In the genomic region with DNA sequence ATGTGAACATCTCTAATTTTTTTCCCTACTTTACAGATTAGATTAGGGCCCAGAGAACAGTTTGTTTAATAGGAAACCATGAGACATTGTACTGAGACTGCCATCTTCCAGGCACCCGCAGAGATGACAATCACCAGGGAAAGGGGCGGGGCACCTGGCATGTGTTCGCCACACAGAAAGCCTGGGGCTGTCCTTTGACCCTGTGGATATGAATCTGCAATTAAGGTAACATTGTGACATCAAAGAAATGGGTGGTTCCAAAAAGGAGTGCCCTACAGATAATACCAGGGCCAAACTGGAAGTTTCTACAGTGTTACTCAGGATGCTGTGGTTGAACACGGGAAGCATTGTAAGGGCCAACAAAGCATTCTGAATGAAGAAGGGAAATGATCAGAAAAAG, we compare ENCODE assay signal across 21 mouse cellular contexts. TPM values are rescaled to one million over a fixed set of nuclear protein-coding genes. Genes with fewer than 3 reads are reported as not detected.
"Had no signal": no experiment of that assay in that cellular context is flagged by ENCODE, and none has a peak within 500 bp of the region (broad histone marks: within the 10 kb centered on the region; RNA-seq: fewer than 3 reads in every experiment).

No protein-coding gene starts in this region.

- H3K36me3 ChIP-seq: kidney, embryonic 15.5 days; limb, embryonic 10.5 days; liver, embryonic 12.5 days; lung, embryonic 15.5 days; midbrain, embryonic 13.5 days; neural tube, embryonic 15.5 days had no signal

- H3K27me3 ChIP-seq: kidney, embryonic 15.5 days; liver, embryonic 12.5 days; lung, embryonic 15.5 days; midbrain, embryonic 13.5 days; neural tube, embryonic 15.5 days had no signal

- ATAC-seq: liver, embryonic 12.5 days; midbrain, embryonic 13.5 days had no signal

- H3K9ac ChIP-seq: kidney, embryonic 15.5 days; liver, embryonic 12.5 days; lung, embryonic 15.5 days; midbrain, embryonic 13.5 days; neural tube, embryonic 15.5 days had no signal

- H3K4me3 ChIP-seq: kidney, embryonic 15.5 days; left cerebral cortex, adult 2 months; limb, embryonic 10.5 days; liver, embryonic 12.5 days; lung, embryonic 15.5 days; midbrain, embryonic 13.5 days; neural tube, embryonic 15.5 days had no signal

- DNase-seq: kidney, adult 2 months; kidney, postnatal 14 days; lung, postnatal 14 days; right cerebral cortex, adult 18-20 months; right cerebral cortex, postnatal 25 days; thymus, adult 2 months; thymus, postnatal 4 days had no signal

- H3K4me1 ChIP-seq: lung, embryonic 15.5 days; midbrain, embryonic 13.5 days; neural tube, embryonic 15.5 days had no signal

- H3K9me3 ChIP-seq: kidney, embryonic 15.5 days; limb, embryonic 10.5 days; liver, embryonic 12.5 days; lung, embryonic 15.5 days; midbrain, embryonic 13.5 days; neural tube, embryonic 15.5 days had no signal

- H3K27ac ChIP-seq: kidney, embryonic 15.5 days; left cerebral cortex, adult 2 months; limb, embryonic 10.5 days; liver, embryonic 12.5 days; lung, embryonic 15.5 days; midbrain, embryonic 13.5 days; neural tube, embryonic 15.5 days had no signal

- H3K4me2 ChIP-seq: kidney, embryonic 15.5 days; liver, embryonic 12.5 days; lung, embryonic 15.5 days; midbrain, embryonic 13.5 days; neural tube, embryonic 15.5 days had no signal

RNA-seq across cellular contexts. Expression of a gene that starts 12.7 kb away (rescaled TPM):
- total RNA-seq: layer of hippocampus, adult 8-10 months; layer of hippocampus, postnatal 14 days; left cerebral cortex, adult 2 months; left cerebral cortex, postnatal 14 days had no signal
- polyA plus RNA-seq: large intestine, adult 2 months; liver, embryonic 12.5 days; macrophage; small intestine, adult 2 months; testis, adult 2 months; thymus, adult 2 months had no signal
